In the genomic region with DNA sequence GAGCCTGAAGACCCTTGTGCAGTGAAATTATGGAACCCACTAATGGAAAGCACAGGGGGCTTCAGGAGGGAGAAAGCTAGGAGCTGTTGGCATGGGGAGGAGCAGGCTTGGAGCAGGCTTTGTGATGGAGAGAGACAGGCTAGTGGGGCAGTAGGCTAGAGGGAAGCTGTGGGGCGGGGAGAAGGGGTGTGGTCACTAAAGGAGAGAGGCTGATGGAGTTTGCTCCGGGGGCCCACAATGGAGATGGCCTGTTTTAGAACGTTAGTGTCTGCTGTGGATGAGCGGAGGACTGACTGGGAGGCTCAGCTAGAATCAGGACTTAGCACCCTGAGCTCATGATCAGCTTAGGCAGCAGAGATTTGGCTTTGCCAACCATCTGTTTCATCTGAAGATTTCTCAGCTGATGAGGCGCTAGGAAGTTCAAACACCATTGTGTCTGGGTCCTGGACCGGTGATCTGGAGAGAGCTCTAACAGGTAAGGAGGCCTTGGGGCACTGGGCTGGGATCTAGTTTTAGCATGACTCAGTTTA, we compare ENCODE assay signal across 12 mouse cellular contexts. TPM values are rescaled to one million over a fixed set of nuclear protein-coding genes. Genes with fewer than 3 reads are reported as not detected.
A peak's percentile ranks its signal among the peaks of the same experiment; 100 is the strongest.
DNase-seq lines count a peak whose midpoint lies in the region; ATAC-seq and TF ChIP-seq lines count a peak whose summit lies in the region.
"Had no signal": no experiment of that assay in that cellular context is flagged by ENCODE, and none has a peak within 500 bp of the region (broad histone marks: within the 10 kb centered on the region; RNA-seq: fewer than 3 reads in every experiment).

No protein-coding gene starts in this region.

- TF ChIP-seq POLR2A in ES-Bruce4 (IDR thresholded peaks at IDR 0.05; ENCODE audit: insufficient read depth, low read length), result no peak
- no peak for TF ChIP-seq POLR2A in bone marrow macrophage, adult 2 months (IDR thresholded peaks at IDR 0.05; ENCODE audit: borderline replicate concordance, low read depth, low read length)

- H3K4me1 ChIP-seq in kidney, embryonic 15.5 days, result peaks cover 18% of the 10 kb centered on the region
- H3K4me1 ChIP-seq in ES-Bruce4 (ENCODE audit: control insufficient read depth, insufficient read depth, low read length), result peaks cover 11% of the 10 kb centered on the region
- H3K4me1 ChIP-seq in bone marrow macrophage, adult 2 months (ENCODE audit: control insufficient read depth, insufficient read depth, low read length), result peaks cover 57% of the 10 kb centered on the region
- peaks cover 5% of the 10 kb centered on the region for H3K4me1 ChIP-seq in lung, embryonic 15.5 days
- H3K4me1 ChIP-seq in hindbrain, embryonic 13.5 days (replicated peaks), result peaks cover 5% of the 10 kb centered on the region
- H3K4me1 ChIP-seq: neural tube, embryonic 15.5 days had no signal

- peak overlapping the region; percentile 16; the same call in 1 of the 2 replicates for H3K4me3 ChIP-seq in kidney, embryonic 15.5 days (replicated peaks)
- no peak overlapping the region for H3K4me3 ChIP-seq in ES-Bruce4 (ENCODE audit: low read depth, low read length)
- peak overlapping the region; percentile 54 for H3K4me3 ChIP-seq in bone marrow macrophage, adult 2 months (ENCODE audit: insufficient read depth, low read length)
- no peak overlapping the region for H3K4me3 ChIP-seq in lung, embryonic 15.5 days
- no peak overlapping the region for H3K4me3 ChIP-seq in hindbrain, embryonic 13.5 days
- H3K4me3 ChIP-seq: neural tube, embryonic 15.5 days had no signal

- no peak for DNase-seq in kidney, postnatal 14 days
- DNase-seq in right cerebral cortex, postnatal 10 days (ENCODE audit: low spot score in 2 of 2), result no peak
- DNase-seq in testis, postnatal 10 days (ENCODE audit: low spot score), result no peak
- DNase-seq: adrenal gland, adult 2 months; cerebellum, postnatal 10 days; midbrain, embryonic 14.5 days had no signal

- H3K9me3 ChIP-seq in kidney, embryonic 15.5 days (replicated peaks), result no peaks in the 10 kb centered on the region
- no peaks in the 10 kb centered on the region for H3K9me3 ChIP-seq in ES-Bruce4 (replicated peaks; ENCODE audit: control insufficient read depth, insufficient read depth, low read length, poor library complexity, severe bottlenecking)
- no peaks in the 10 kb centered on the region for H3K9me3 ChIP-seq in lung, embryonic 15.5 days
- no peaks in the 10 kb centered on the region for H3K9me3 ChIP-seq in hindbrain, embryonic 13.5 days
- H3K9me3 ChIP-seq: neural tube, embryonic 15.5 days had no signal

- TF ChIP-seq EP300 in ES-Bruce4 (IDR thresholded peaks at IDR 0.05; ENCODE audit: insufficient read depth, low read depth, low read length), result no peak

- no peaks in the 10 kb centered on the region for H3K36me3 ChIP-seq in kidney, embryonic 15.5 days
- no peaks in the 10 kb centered on the region for H3K36me3 ChIP-seq in ES-Bruce4 (ENCODE audit: control insufficient read depth, insufficient read depth, low read length, poor library complexity, severe bottlenecking)
- no peaks in the 10 kb centered on the region for H3K36me3 ChIP-seq in lung, embryonic 15.5 days
- no peaks in the 10 kb centered on the region for H3K36me3 ChIP-seq in hindbrain, embryonic 13.5 days
- H3K36me3 ChIP-seq: neural tube, embryonic 15.5 days had no signal

- TF ChIP-seq CTCF in ES-Bruce4 (IDR thresholded peaks at IDR 0.05; ENCODE audit: low read depth, low read length), result no peak
- no peak for TF ChIP-seq CTCF in bone marrow macrophage, adult 2 months (IDR thresholded peaks at IDR 0.05; ENCODE audit: low read depth, low read length)

- 52% methylated on average over 6 of the region's 6 CpGs for WGBS in kidney, embryonic 15.5 days
- WGBS in lung, embryonic 15.5 days, result 45% methylated on average over 6 of the region's 6 CpGs
- 64% methylated on average over 6 of the region's 6 CpGs for WGBS in hindbrain, embryonic 13.5 days

- peak overlapping the region; percentile 75 for H3K27ac ChIP-seq in kidney, embryonic 15.5 days
- 0 out of 2 replicates have a peak overlapping the region, but pooled peaks have one; percentile 10 for H3K27ac ChIP-seq in ES-Bruce4 (ENCODE audit: insufficient read depth, low read length)
- peak overlapping the region; percentile 88 for H3K27ac ChIP-seq in bone marrow macrophage, adult 2 months (ENCODE audit: insufficient read depth, low read depth, low read length)
- 0 out of 2 replicates have a peak overlapping the region, but pooled peaks have one; percentile 68 for H3K27ac ChIP-seq in lung, embryonic 15.5 days
- no peak overlapping the region for H3K27ac ChIP-seq in hindbrain, embryonic 13.5 days
- H3K27ac ChIP-seq: neural tube, embryonic 15.5 days had no signal

- no peak for ATAC-seq in kidney, embryonic 15.5 days (replicated peaks; ENCODE audit: low FRiP score)
- ATAC-seq in lung, embryonic 15.5 days (ENCODE audit: borderline replicate concordance, extremely low read depth, low FRiP score, low TSS enrichment), result no peak
- no peak for ATAC-seq in hindbrain, embryonic 13.5 days (ENCODE audit: low FRiP score)

- H3K27me3 ChIP-seq in kidney, embryonic 15.5 days, result peaks cover 24% of the 10 kb centered on the region
- H3K27me3 ChIP-seq in ES-Bruce4 (ENCODE audit: control insufficient read depth, insufficient read depth, low read length, poor library complexity, severe bottlenecking), result no peaks in the 10 kb centered on the region
- no peaks in the 10 kb centered on the region for H3K27me3 ChIP-seq in lung, embryonic 15.5 days
- H3K27me3 ChIP-seq in hindbrain, embryonic 13.5 days, result peaks cover 28% of the 10 kb centered on the region

- no peak overlapping the region for H3K9ac ChIP-seq in kidney, embryonic 15.5 days
- no peak overlapping the region for H3K9ac ChIP-seq in ES-Bruce4 (ENCODE audit: low read depth, poor library complexity, severe bottlenecking)
- no peak overlapping the region for H3K9ac ChIP-seq in lung, embryonic 15.5 days
- H3K9ac ChIP-seq in hindbrain, embryonic 13.5 days, result no peak overlapping the region
- H3K9ac ChIP-seq: neural tube, embryonic 15.5 days had no signal

- H3K4me2 ChIP-seq in kidney, embryonic 15.5 days, result peak overlapping the region; percentile 29
- peak overlapping the region; percentile 9; the same call in 1 of the 2 replicates for H3K4me2 ChIP-seq in lung, embryonic 15.5 days
- no peak overlapping the region for H3K4me2 ChIP-seq in hindbrain, embryonic 13.5 days
- H3K4me2 ChIP-seq: neural tube, embryonic 15.5 days had no signal

RNA-seq across cellular contexts. Expression of gene Abi3, which starts 1.2 kb away (rescaled TPM):
- polyA plus RNA-seq in kidney, embryonic 15.5 days (2015; fragmentation: Nextera tagmentation; extraction: Ambion mirVana), result 10.1 and 11.4 TPM in 2 replicates
- 1.1 and 1.3 TPM in 2 replicates for polyA plus RNA-seq in ES-Bruce4 (2011; ENCODE audit: insufficient read depth, insufficient read length, low read depth, missing spikeins)
- 51.7 and 60.6 TPM in 2 replicates for polyA plus RNA-seq in bone marrow macrophage, adult 2 months (2012; ENCODE audit: insufficient read depth, insufficient read length, missing spikeins)
- 11.4 and 19.7 TPM in 2 replicates for polyA plus RNA-seq in lung, embryonic 15.5 days (2015; fragmentation: Nextera tagmentation; extraction: Ambion mirVana)
- 2.1 and 2.4 TPM in 2 replicates for polyA plus RNA-seq in hindbrain, embryonic 13.5 days (2015; fragmentation: Nextera tagmentation; extraction: Ambion mirVana)

RNA-seq across cellular contexts. Expression of gene Gngt2, which starts 6.5 kb away (rescaled TPM):
- 22.8 and 23.7 TPM in 2 replicates for polyA plus RNA-seq in kidney, embryonic 15.5 days (2015; fragmentation: Nextera tagmentation; extraction: Ambion mirVana)
- 7.9 and 9.4 TPM in 2 replicates for polyA plus RNA-seq in ES-Bruce4 (2011; ENCODE audit: insufficient read depth, insufficient read length, low read depth, missing spikeins)
- 167 and 176 TPM in 2 replicates for polyA plus RNA-seq in bone marrow macrophage, adult 2 months (2012; ENCODE audit: insufficient read depth, insufficient read length, missing spikeins)
- 18.9 and 20.9 TPM in 2 replicates for polyA plus RNA-seq in lung, embryonic 15.5 days (2015; fragmentation: Nextera tagmentation; extraction: Ambion mirVana)
- 4.1 and 4.8 TPM in 2 replicates for polyA plus RNA-seq in hindbrain, embryonic 13.5 days (2015; fragmentation: Nextera tagmentation; extraction: Ambion mirVana)

RNA-seq across cellular contexts. Expression of gene Phospho1, which starts 19.2 kb away (rescaled TPM):
- 2.0 TPM in 1 of 2 replicates, not detected in the other for polyA plus RNA-seq in kidney, embryonic 15.5 days (2015; fragmentation: Nextera tagmentation; extraction: Ambion mirVana)
- polyA plus RNA-seq in ES-Bruce4 (2011; ENCODE audit: insufficient read depth, insufficient read length, low read depth, missing spikeins), result 5.8 and 6.5 TPM in 2 replicates
- polyA plus RNA-seq in bone marrow macrophage, adult 2 months (2012; ENCODE audit: insufficient read depth, insufficient read length, missing spikeins), result 7.4 and 9.4 TPM in 2 replicates
- polyA plus RNA-seq in lung, embryonic 15.5 days (2015; fragmentation: Nextera tagmentation; extraction: Ambion mirVana), result 0.32 and 0.84 TPM in 2 replicates
- polyA plus RNA-seq in hindbrain, embryonic 13.5 days (2015; fragmentation: Nextera tagmentation; extraction: Ambion mirVana), result 0.39 TPM in 1 of 2 replicates, not detected in the other

Comparison
In these comparisons a context has a peak if more than half of its experiments do, and no peak if none do; other contexts are left out.
1. H3K4me3 ChIP-seq: peak in kidney, embryonic 15.5 days (single experiment) and bone marrow macrophage, adult 2 months (single experiment); none in ES-Bruce4 (single experiment), lung, embryonic 15.5 days (single experiment) and hindbrain, embryonic 13.5 days (single experiment).